Mouse (Mus musculus) CH12.LX (cell line): ENCODE results near the gene Fcmr. TPM values are rescaled to one million over a fixed set of nuclear protein-coding genes. Genes with fewer than 3 reads are reported as not detected.

Experiments used
- DNase-seq: peaks from one replicate; pipeline ENCODE4 v3.0.0-alpha.2; 2013; ENCODE audit errors: extremely low read depth
- H3K27ac ChIP-seq: 2 replicates; pipeline ENCODE4 v1.5.1; 2012; ENCODE audit warnings: low read depth, mild to moderate bottlenecking, control low read depth, moderate library complexity; ENCODE audit not compliant: insufficient read depth
- H3K27me3 ChIP-seq: replicated peaks from 2 replicates; pipeline ENCODE3; 2012; ENCODE audit warnings: inconsistent platforms
- H3K36me3 ChIP-seq, 2 experiments: replicated peaks in 1 of 2; 2 replicates each; pipeline versions ENCODE3 to v1.6.1; 2012; ENCODE audit warnings: inconsistent platforms in 1 of 2, low read length in 1 of 2, mild to moderate bottlenecking in 1 of 2, mixed read lengths in 1 of 2, moderate library complexity in 1 of 2; ENCODE audit not compliant: control insufficient read depth in 1 of 2, insufficient read depth in 1 of 2
- H3K4me1 ChIP-seq, 2 experiments: 2 replicates each; pipeline ENCODE4 v1.6.1; 2012; ENCODE audit warnings: inconsistent platforms in 1 of 2, moderate library complexity in 1 of 2; ENCODE audit not compliant: insufficient read depth in 2 of 2, control insufficient read depth in 1 of 2
- H3K4me2 ChIP-seq: 2 replicates; pipeline ENCODE4 v1.6.1; 2012; ENCODE audit warnings: low read depth, mild to moderate bottlenecking, control low read depth; ENCODE audit not compliant: poor library complexity, insufficient read depth, severe bottlenecking
- H3K4me3 ChIP-seq, 3 experiments: fragments of 150-350 bp in 1 of 3; sonication (generic) in 1 of 3; replicated peaks in 1 of 3; 2 replicates each; pipeline versions ENCODE3 to v1.5.1; 2011 to 2012; ENCODE audit warnings: low read depth in 2 of 3, low read length in 2 of 3, mild to moderate bottlenecking in 2 of 3, moderate library complexity in 2 of 3, control low read depth in 1 of 3, improper control_type of control experiment in 1 of 3, inconsistent platforms in 1 of 3, mixed read lengths in 1 of 3; ENCODE audit not compliant: poor library complexity in 1 of 3
- H3K79me2 ChIP-seq: replicated peaks from 2 replicates; pipeline ENCODE4 v1.6.1; 2012; ENCODE audit warnings: mild to moderate bottlenecking, moderate library complexity; ENCODE audit not compliant: control insufficient read depth, poor library complexity, insufficient read depth, severe bottlenecking; ENCODE audit errors: extremely low read depth
- H3K9ac ChIP-seq: 2 replicates; pipeline ENCODE4 v1.6.1; 2012; ENCODE audit warnings: low read depth, mild to moderate bottlenecking, control low read depth, moderate library complexity; ENCODE audit not compliant: insufficient read depth
- H3K9me3 ChIP-seq: replicated peaks from 2 replicates; pipeline ENCODE3; 2012; ENCODE audit warnings: low read length, inconsistent platforms, mixed read lengths
- BHLHE40 ChIP-seq: IDR thresholded peaks from 2 replicates; pipeline ENCODE4 v1.6.1; 2011; ENCODE audit warnings: mild to moderate bottlenecking, low read depth, low read length, improper control_type of control experiment
- CHD1 ChIP-seq: IDR thresholded peaks from 2 replicates; pipeline ENCODE4 v1.6.1; 2012; ENCODE audit warnings: low read depth, low read length, improper control_type of control experiment, inconsistent platforms
- CHD2 ChIP-seq: IDR thresholded peaks from 2 replicates; pipeline ENCODE4 v1.6.1; 2011; ENCODE audit warnings: low read length, improper control_type of control experiment
- CTCF ChIP-seq, 2 experiments: IDR thresholded peaks in 1 of 2; conservative IDR thresholded peaks in 1 of 2; 2 replicates each; pipeline ENCODE4 v1.5.1; 2011 to 2012; ENCODE audit warnings: low read depth in 2 of 2, low read length in 2 of 2, improper control_type of control experiment in 1 of 2, inconsistent platforms in 1 of 2, mild to moderate bottlenecking in 1 of 2, moderate library complexity in 1 of 2
- E2F4 ChIP-seq: IDR thresholded peaks from 2 replicates; pipeline ENCODE4 v1.6.1; 2011; ENCODE audit warnings: low read depth, low read length, improper control_type of control experiment; ENCODE audit not compliant: insufficient replicate concordance
- ELF1 ChIP-seq: IDR thresholded peaks from 2 replicates; pipeline ENCODE4 v1.6.1; 2014; ENCODE audit warnings: low read depth, mild to moderate bottlenecking, inconsistent platforms, low read length, improper control_type of control experiment
- IRF4 ChIP-seq: IDR thresholded peaks from 2 replicates; pipeline ENCODE4 v1.6.1; 2014; ENCODE audit warnings: low read depth, mild to moderate bottlenecking, inconsistent platforms, low read length, improper control_type of control experiment
- JUN ChIP-seq: IDR thresholded peaks from 2 replicates; pipeline ENCODE4 v1.6.1; 2011; ENCODE audit warnings: low read depth, mild to moderate bottlenecking, low read length, improper control_type of control experiment, moderate library complexity; ENCODE audit not compliant: insufficient read depth
- JUND ChIP-seq: conservative IDR thresholded peaks from 2 replicates; pipeline ENCODE4 v1.6.1; 2011; ENCODE audit warnings: low read depth, low read length, improper control_type of control experiment
- KAT2A ChIP-seq: IDR thresholded peaks from 2 replicates; pipeline ENCODE4 v1.6.1; 2012; ENCODE audit warnings: low read length, improper control_type of control experiment, inconsistent platforms; ENCODE audit not compliant: insufficient replicate concordance
- MAFK ChIP-seq: IDR thresholded peaks from 2 replicates; pipeline ENCODE4 v1.6.1; 2011; ENCODE audit warnings: low read length, improper control_type of control experiment; ENCODE audit not compliant: insufficient replicate concordance
- MAZ ChIP-seq: IDR thresholded peaks from 2 replicates; pipeline ENCODE4 v1.6.1; 2012; ENCODE audit warnings: low read depth, mild to moderate bottlenecking, inconsistent platforms, low read length, improper control_type of control experiment, moderate library complexity
- MXI1 ChIP-seq: IDR thresholded peaks from 2 replicates; pipeline ENCODE4 v1.6.1; 2011; ENCODE audit warnings: mild to moderate bottlenecking, low read depth, low read length, improper control_type of control experiment
- MYC ChIP-seq: IDR thresholded peaks from 2 replicates; pipeline ENCODE4 v1.6.1; 2011; ENCODE audit warnings: low read depth, mild to moderate bottlenecking, improper control_type of control experiment, low read length
- NRF1 ChIP-seq: IDR thresholded peaks from 2 replicates; pipeline ENCODE4 v1.6.1; 2014; ENCODE audit warnings: low read depth, mild to moderate bottlenecking, inconsistent platforms, low read length, improper control_type of control experiment, moderate library complexity
- POLR2AphosphoS2 ChIP-seq: IDR thresholded peaks from 2 replicates; pipeline ENCODE4 v1.6.1; 2011; ENCODE audit warnings: low read depth, low read length, improper control_type of control experiment
- SIN3A ChIP-seq: IDR thresholded peaks from 2 replicates; pipeline ENCODE4 v1.6.1; 2012; ENCODE audit warnings: low read length, improper control_type of control experiment, inconsistent platforms
- SMC3 ChIP-seq: IDR thresholded peaks from 2 replicates; pipeline ENCODE4 v1.6.1; 2011; ENCODE audit warnings: low read depth, low read length, improper control_type of control experiment
- TBP ChIP-seq: conservative IDR thresholded peaks from 2 replicates; pipeline ENCODE4 v1.6.1; 2011; ENCODE audit warnings: low read depth, low read length, improper control_type of control experiment
- TCF12 ChIP-seq: IDR thresholded peaks from 2 replicates; pipeline ENCODE4 v1.6.1; 2014; ENCODE audit warnings: low read depth, mild to moderate bottlenecking, inconsistent platforms, low read length, improper control_type of control experiment
- USF1 ChIP-seq: IDR thresholded peaks from 2 replicates; pipeline ENCODE4 v1.6.1; 2014; ENCODE audit warnings: low read depth, mild to moderate bottlenecking, inconsistent platforms, low read length, improper control_type of control experiment
- ZC3H11A ChIP-seq: IDR thresholded peaks from 2 replicates; pipeline ENCODE4 v1.6.1; 2012; ENCODE audit warnings: low read depth, mild to moderate bottlenecking, inconsistent platforms, low read length, improper control_type of control experiment
- ZKSCAN1 ChIP-seq: IDR thresholded peaks from 2 replicates; pipeline ENCODE4 v1.6.1; 2012; ENCODE audit warnings: low read depth, inconsistent platforms, low read length, improper control_type of control experiment, borderline replicate concordance
- dilution Hi-C: fragments of 300-500 bp; cut with MboI; formaldehyde crosslinking; loops from 2 replicates; pipeline ENCODE4 v1.14.3; 2020; ENCODE audit warnings: low sequenced_read_pairs; ENCODE audit not compliant: extremely low pct_unique_long_range_greater_than_20kb, extremely low pct_ligation_motif_present
- in situ Hi-C: fragments of 300-500 bp; cut with MboI; formaldehyde crosslinking; loops from 3 replicates; pipeline ENCODE4 v1.14.3; 2019; ENCODE audit warnings: low sequenced_read_pairs, low pct_ligation_motif_present, low pct_unique_long_range_greater_than_20kb, mixed read lengths
- polyA plus RNA-seq: library from polyadenylated mRNA; unstranded; fragments of >175 nt; gene quantifications from 2 replicates; pipeline ENCODE4 v1.2.1, GENCODE M21; 2012; ENCODE audit warnings: low read depth; ENCODE audit not compliant: insufficient read length
- total RNA-seq, 2 experiments: library from RNA; depleted of rRNA; stranded (reverse); fragments of 300-350 nt in 1 of 2; fragments of >200 nt in 1 of 2; gene quantifications; 2 replicates each; pipeline ENCODE4 v1.2.3; 2012 to 2014

Fcmr gene
- total and polyA plus RNA-seq, 3 experiments: 0.21 to 0.96 (median 0.56) TPM

GRCm38 (mm10) chr1:130887354-130887753 lies 21.9 kb downstream of the Fcmr start, which contains the start of gene Il24:
Gene Il24 (minus strand): TSS chr1:130887454.
- dilution Hi-C loops: no loop called here
- in situ Hi-C loops: no loop called here
- DNase-seq: no peak
- Histone ChIP-seq H3K79me2 (no peaks in the 10 kb centered on the region), H3K4me2 (no peak within 1 kb of the TSS), H3K9me3 (no peaks in the 10 kb centered on the region), H3K4me1 (no peaks in the 10 kb centered on the region), H3K27me3 (peaks cover 3% of the 10 kb centered on the region), H3K9ac (no peak within 1 kb of the TSS), H3K4me3 (no peak within 1 kb of the TSS), H3K36me3 (no peaks in the 10 kb centered on the region), H3K27ac (no peak within 1 kb of the TSS)
- TF ChIP-seq MXI1: no peak
- no peak for TF ChIP-seq NRF1
- TF ChIP-seq CHD2: no peak
- TF ChIP-seq TBP: no peak
- TF ChIP-seq KAT2A: no peak
- TF ChIP-seq E2F4: no peak
- TF ChIP-seq USF1: no peak
- no peak for TF ChIP-seq ZC3H11A
- no peak for TF ChIP-seq SMC3
- TF ChIP-seq JUN: no peak
- no peak for TF ChIP-seq POLR2AphosphoS2
- no peak for TF ChIP-seq MAZ
- TF ChIP-seq JUND: no peak
- no peak for TF ChIP-seq ELF1
- no peak for TF ChIP-seq IRF4
- no peak for TF ChIP-seq CHD1
- TF ChIP-seq MAFK: no peak
- no peak for TF ChIP-seq SIN3A
- TF ChIP-seq MYC: no peak
- no peak for TF ChIP-seq TCF12

DNA sequence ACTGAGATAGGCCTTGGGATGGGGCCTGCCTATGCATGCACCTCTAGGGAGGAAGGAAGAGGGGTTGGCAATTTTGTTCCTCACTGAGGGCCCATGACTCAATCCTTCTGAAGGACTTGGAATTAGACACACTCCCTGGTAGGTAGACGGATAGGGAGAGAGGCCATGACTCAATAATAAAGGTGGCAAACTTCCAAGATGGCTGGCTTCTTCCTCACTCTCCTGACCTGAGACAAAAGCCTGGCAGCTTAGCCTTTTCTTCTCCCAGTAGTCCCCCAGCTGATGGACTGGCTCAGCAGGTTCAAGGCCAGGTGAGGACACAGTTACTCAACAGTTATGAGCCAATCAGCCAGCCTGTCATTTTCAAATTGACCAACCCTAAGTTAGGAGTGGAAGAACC lies 27.0 kb downstream of the Fcmr start:
- dilution Hi-C loops: no loop called here
- Histone ChIP-seq H3K9ac (no peak overlapping the region), H3K27ac (no peak overlapping the region), H3K27me3 (no peaks in the 10 kb centered on the region), H3K4me2 (no peak overlapping the region), H3K9me3 (no peaks in the 10 kb centered on the region), H3K79me2 (no peaks in the 10 kb centered on the region), H3K4me3 (no peak overlapping the region), H3K36me3 (no peaks in the 10 kb centered on the region), H3K4me1 (no peaks in the 10 kb centered on the region)
- in situ Hi-C loops: no loop called here
- DNase-seq: no peak
- TF ChIP-seq SMC3 (no peak), BHLHE40 (no peak), NRF1 (no peak), ZKSCAN1 (no peak), MAFK (no peak), CHD1 (no peak), CTCF (conservative IDR thresholded peaks at IDR 0.05 in 1 of 2, IDR thresholded peaks at IDR 0.05 in 1 of 2; ENCODE audit: low read depth in 2 of 2, low read length in 2 of 2) (no peak)
